Mouse (Mus musculus): ENCODE data around the gene S100a1. TPM values are rescaled to one million over a fixed set of nuclear protein-coding genes. Genes with fewer than 3 reads are reported as not detected.
A peak's percentile ranks its signal among the peaks of the same experiment; 100 is the strongest.

Gene S100a1
- total and polyA plus RNA-seq, 2 experiments, result 123 to 335 TPM

DNA sequence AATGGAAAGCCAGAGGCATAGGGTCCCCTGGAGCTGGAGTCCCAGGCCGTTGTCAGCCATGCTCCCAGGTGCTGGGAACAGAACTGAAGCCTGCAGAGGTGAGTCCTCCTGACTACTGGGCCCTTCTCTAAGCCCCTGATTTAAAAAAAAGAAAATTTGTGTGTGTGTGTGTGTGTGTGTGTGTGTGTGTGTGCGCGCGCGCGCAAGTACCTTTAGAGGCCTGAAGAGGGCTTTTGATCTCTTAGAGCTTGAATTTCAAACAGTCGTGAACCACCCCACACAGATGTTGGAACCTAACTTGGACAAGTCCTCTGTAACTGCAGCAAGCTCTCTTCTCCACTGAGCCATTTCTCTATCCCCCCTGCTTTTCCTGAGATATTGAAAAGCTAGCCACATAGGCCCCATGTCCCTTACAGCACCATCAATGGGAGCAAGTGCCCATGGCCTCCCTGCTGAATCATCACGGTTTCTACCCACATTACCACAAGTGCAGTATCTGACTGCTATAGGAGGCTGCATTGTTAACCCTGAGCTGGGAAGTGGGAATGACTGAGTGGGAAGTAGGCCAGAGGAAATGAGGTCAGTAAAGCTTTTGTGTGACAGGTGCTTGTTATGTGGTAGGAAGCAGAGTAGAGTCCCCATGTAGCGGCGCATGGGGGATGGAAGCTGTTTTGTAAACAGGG lies 46.4 kb downstream of the S100a1 start:
- Histone ChIP-seq H3K4me3 (ENCODE audit: insufficient read depth, low read depth, low read length) (no peak overlapping the region), H3K4me1 (ENCODE audit: control insufficient read depth, insufficient read depth, low read length) (no peaks in the 10 kb centered on the region), H3K9ac (ENCODE audit: low read depth, low read length) (no peak overlapping the region), H3K27ac (replicated peaks; ENCODE audit: insufficient read depth, low read depth, low read length) (no peak overlapping the region), H3K36me3 (ENCODE audit: control insufficient read depth, insufficient read depth, low read length) (no peaks in the 10 kb centered on the region), H3K27me3 (ENCODE audit: control insufficient read depth, insufficient read depth, low read length) (peaks cover 13% of the 10 kb centered on the region), H3K79me2 (ENCODE audit: control insufficient read depth, insufficient read depth, low read length) (no peaks in the 10 kb centered on the region; the same call in 1 of the 2 replicates)
- TF ChIP-seq CTCF (IDR thresholded peaks at IDR 0.05; ENCODE audit: low read depth, low read length) (no peak), POLR2A (IDR thresholded peaks at IDR 0.05; ENCODE audit: extremely low read depth, insufficient read depth, low read length) (no peak)
- WGBS, result 98% methylated on average over 10 of the region's 10 CpGs
- no peak for DNase-seq (ENCODE audit: extremely low read depth, low read depth, low spot score)

- WGBS, result under 1% methylated on average over 15 of the region's 15 CpGs
- peak; percentile 77 for DNase-seq (ENCODE audit: extremely low read depth, low read depth, low spot score)
- Histone ChIP-seq H3K79me2 (ENCODE audit: control insufficient read depth, insufficient read depth, low read length) (no peaks in the 10 kb centered on the region; the same call in 1 of the 2 replicates), H3K27me3 (ENCODE audit: control insufficient read depth, insufficient read depth, low read length) (peaks cover 13% of the 10 kb centered on the region), H3K27ac (replicated peaks; ENCODE audit: insufficient read depth, low read depth, low read length) (0 out of 2 replicates have a peak overlapping the region, but pooled peaks have one; percentile 11), H3K9ac (ENCODE audit: low read depth, low read length) (peak overlapping the region; percentile 48), H3K4me1 (ENCODE audit: control insufficient read depth, insufficient read depth, low read length) (no peaks in the 10 kb centered on the region), H3K4me3 (ENCODE audit: insufficient read depth, low read depth, low read length) (peak overlapping the region; percentile 83), H3K36me3 (ENCODE audit: control insufficient read depth, insufficient read depth, low read length) (no peaks in the 10 kb centered on the region)
- TF ChIP-seq CTCF (IDR thresholded peaks at IDR 0.05; ENCODE audit: low read depth, low read length) (peak; percentile 73), POLR2A (IDR thresholded peaks at IDR 0.05; ENCODE audit: extremely low read depth, insufficient read depth, low read length) (no peak)
Observed at GRCm38 (mm10) chr3:90466311-90466766, 47.9 kb downstream of the S100a1 start.

- Histone ChIP-seq H3K36me3 (ENCODE audit: control insufficient read depth, insufficient read depth, low read length) (no peaks in the 10 kb centered on the region), H3K4me3 (ENCODE audit: insufficient read depth, low read depth, low read length) (peak within 1 kb of the TSS; percentile 83), H3K4me1 (ENCODE audit: control insufficient read depth, insufficient read depth, low read length) (no peaks in the 10 kb centered on the region), H3K27me3 (ENCODE audit: control insufficient read depth, insufficient read depth, low read length) (peaks cover 13% of the 10 kb centered on the region), H3K9ac (ENCODE audit: low read depth, low read length) (peak within 1 kb of the TSS; percentile 82), H3K27ac (replicated peaks; ENCODE audit: insufficient read depth, low read depth, low read length) (peak within 1 kb of the TSS; percentile 50), H3K79me2 (ENCODE audit: control insufficient read depth, insufficient read depth, low read length) (no peaks in the 10 kb centered on the region; the same call in 1 of the 2 replicates)
- under 1% methylated on average over 47 of the region's 49 CpGs for WGBS
- TF ChIP-seq POLR2A (IDR thresholded peaks at IDR 0.05; ENCODE audit: extremely low read depth, insufficient read depth, low read length), result 0 out of 2 replicates have a peak, but pooled peaks have one; percentile 35
- no peak for TF ChIP-seq CTCF (IDR thresholded peaks at IDR 0.05; ENCODE audit: low read depth, low read length)
- no peak for DNase-seq (ENCODE audit: extremely low read depth, low read depth, low spot score)
Observed at GRCm38 (mm10) chr3:90465686-90466310, 48.4 kb downstream of the S100a1 start, which contains the start of gene Npr1. Gene Npr1 (minus strand): TSS chr3:90465866.

DNA sequence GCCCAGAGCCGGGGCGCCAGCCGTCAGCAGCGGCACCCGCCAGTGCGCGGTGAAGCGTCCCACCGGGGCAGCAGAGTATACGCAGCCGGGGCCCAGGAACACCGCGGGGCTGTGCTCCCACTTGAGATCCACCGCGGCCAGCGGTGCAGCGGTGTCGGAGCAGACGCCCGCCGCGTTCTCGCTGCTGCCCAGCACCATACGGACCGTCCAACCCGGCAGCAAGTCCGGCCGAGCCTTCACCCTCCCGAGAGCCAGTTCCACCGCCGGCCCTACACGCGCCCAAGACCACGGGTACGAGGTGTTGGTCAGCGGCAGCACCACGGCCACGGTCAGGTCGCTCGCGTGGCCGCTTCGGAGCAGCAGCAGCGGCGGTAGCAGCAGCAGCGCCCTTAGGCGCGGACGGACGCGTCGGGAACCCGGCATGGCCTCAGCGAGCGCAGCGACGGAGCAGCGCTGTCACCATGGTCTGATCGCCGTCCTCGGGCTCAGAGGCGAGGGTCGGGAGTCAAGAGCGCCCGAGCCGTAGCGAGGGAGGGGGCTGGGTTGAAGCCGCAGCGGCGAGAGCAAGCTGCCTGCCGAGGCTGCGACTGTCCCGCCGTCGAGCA lies 49.0 kb downstream of the S100a1 start:
- H3K4me1 ChIP-seq (ENCODE audit: control insufficient read depth, insufficient read depth, low read length), result no peaks in the 10 kb centered on the region
- H3K27me3 ChIP-seq (ENCODE audit: control insufficient read depth, insufficient read depth, low read length), result peaks cover 13% of the 10 kb centered on the region
- H3K79me2 ChIP-seq (ENCODE audit: control insufficient read depth, insufficient read depth, low read length), result no peaks in the 10 kb centered on the region; the same call in 1 of the 2 replicates
- WGBS, result 2% methylated on average over 75 of the region's 75 CpGs
- H3K4me3 ChIP-seq (ENCODE audit: insufficient read depth, low read depth, low read length), result peak overlapping the region; percentile 83
- no peak for DNase-seq (ENCODE audit: extremely low read depth, low read depth, low spot score)
- TF ChIP-seq POLR2A (IDR thresholded peaks at IDR 0.05; ENCODE audit: extremely low read depth, insufficient read depth, low read length) (no peak), CTCF (IDR thresholded peaks at IDR 0.05; ENCODE audit: low read depth, low read length) (no peak)
- H3K27ac ChIP-seq (replicated peaks; ENCODE audit: insufficient read depth, low read depth, low read length), result peak overlapping the region; percentile 50
- no peaks in the 10 kb centered on the region for H3K36me3 ChIP-seq (ENCODE audit: control insufficient read depth, insufficient read depth, low read length)
- H3K9ac ChIP-seq (ENCODE audit: low read depth, low read length), result peak overlapping the region; percentile 82

DNA sequence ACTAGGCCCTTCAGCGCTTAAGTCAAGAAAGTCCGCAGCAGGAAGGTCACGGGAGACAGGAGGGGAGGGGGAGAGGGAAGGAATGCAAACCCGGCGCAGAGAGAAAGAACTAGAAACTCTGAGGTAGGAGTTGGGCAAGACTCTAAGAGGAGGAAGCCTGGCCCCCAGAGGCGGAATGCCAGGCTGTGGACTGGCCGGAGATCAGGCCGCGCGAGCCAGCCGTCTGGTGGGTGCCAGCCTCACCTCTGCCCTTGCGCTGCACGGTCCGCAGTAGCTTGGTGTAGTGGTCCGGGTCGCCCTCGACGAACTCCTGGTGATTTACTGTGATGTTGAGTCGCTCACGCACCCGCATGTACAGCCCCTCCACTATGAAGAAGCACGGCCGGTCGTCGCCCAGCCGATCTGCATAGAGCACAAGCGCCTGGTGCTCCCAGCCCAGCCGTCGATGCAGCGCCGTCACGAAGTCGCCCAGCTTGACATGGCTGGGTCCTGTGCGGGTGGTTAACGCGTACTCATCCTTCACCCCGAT lies 49.6 kb downstream of the S100a1 start:
- peaks cover 13% of the 10 kb centered on the region for H3K27me3 ChIP-seq (ENCODE audit: control insufficient read depth, insufficient read depth, low read length)
- DNase-seq (ENCODE audit: extremely low read depth, low read depth, low spot score), result no peak

More for the DNA sequence above, 49.6 kb downstream of the S100a1 start:
- Histone ChIP-seq H3K79me2 (ENCODE audit: control insufficient read depth, insufficient read depth, low read length) (no peaks in the 10 kb centered on the region; the same call in 1 of the 2 replicates), H3K4me3 (ENCODE audit: insufficient read depth, low read depth, low read length) (peak overlapping the region; percentile 83), H3K9ac (ENCODE audit: low read depth, low read length) (peak overlapping the region; percentile 82), H3K27ac (replicated peaks; ENCODE audit: insufficient read depth, low read depth, low read length) (peak overlapping the region; percentile 50), H3K4me1 (ENCODE audit: control insufficient read depth, insufficient read depth, low read length) (no peaks in the 10 kb centered on the region), H3K36me3 (ENCODE audit: control insufficient read depth, insufficient read depth, low read length) (no peaks in the 10 kb centered on the region)
- no peak for TF ChIP-seq CTCF (IDR thresholded peaks at IDR 0.05; ENCODE audit: low read depth, low read length)
- 44% methylated on average over 37 of the region's 37 CpGs for WGBS

Data from liver, adult 2 months (tissue).